Mouse (Mus musculus) kidney, embryonic 16.5 days (tissue): Measurements from ENCODE around the gene Mars. TPM values are rescaled to one million over a fixed set of nuclear protein-coding genes. Genes with fewer than 3 reads are reported as not detected.

Source experiments
- ATAC-seq: fragments of 200-750 bp; cut with Nextera tagmentation; 2 replicates; pipeline ENCODE4 v1.8.0; 2017; ENCODE audit warnings: moderate TSS enrichment; ENCODE audit not compliant: low FRiP score, low TSS enrichment
- H3K27ac ChIP-seq: fragments of 300-500 bp; sonication (generic); 2 replicates; pipeline ENCODE4 v1.5.1; 2014; ENCODE audit warnings: low read length
- H3K27me3 ChIP-seq: fragments of 300-500 bp; sonication (generic); 2 replicates; pipeline ENCODE4 v1.6.1; 2014; ENCODE audit warnings: low read length, control low read depth, mixed read lengths; ENCODE audit not compliant: insufficient read depth
- H3K36me3 ChIP-seq: fragments of 300-500 bp; sonication (generic); 2 replicates; pipeline ENCODE4 v1.6.1; 2014; ENCODE audit warnings: low read length, control low read depth, mixed read lengths; ENCODE audit not compliant: insufficient read depth
- H3K4me1 ChIP-seq: fragments of 300-500 bp; sonication (generic); 2 replicates; pipeline ENCODE4 v1.6.1; 2014; ENCODE audit warnings: low read length, control low read depth, mixed read lengths; ENCODE audit not compliant: insufficient read depth
- H3K4me2 ChIP-seq: fragments of 300-500 bp; sonication (generic); replicated peaks from 2 replicates; pipeline ENCODE4 v1.6.1; 2014; ENCODE audit warnings: low read depth, low read length
- H3K4me3 ChIP-seq: fragments of 300-500 bp; sonication (generic); 2 replicates; pipeline ENCODE4 v1.5.1; 2014; ENCODE audit warnings: mild to moderate bottlenecking, low read length
- H3K9ac ChIP-seq: fragments of 300-500 bp; sonication (generic); replicated peaks from 2 replicates; pipeline ENCODE4 v1.6.1; 2014; ENCODE audit warnings: low read length
- H3K9me3 ChIP-seq: fragments of 300-500 bp; sonication (generic); 2 replicates; pipeline ENCODE4 v1.6.1; 2016; ENCODE audit warnings: low read length, control low read depth
- WGBS: fragments of 180-500 bp; shearing (Covaris S2); extraction: QIAGEN DNeasy Blood & Tissue Kit; methylation state at CpG from one replicate; pipeline ENCODE4 v1.1.7; 2014; 5-methylcytosine and 5-hydroxymethylcytosine counted together
- polyA plus RNA-seq: library from polyadenylated mRNA; unstranded; fragments of >200 nt; fragmentation: Nextera tagmentation; extraction: Ambion mirVana; gene quantifications from 2 replicates; pipeline ENCODE4 v1.2.1, GENCODE M21; 2015

The Mars gene
- 115 and 123 TPM in 2 replicates for polyA plus RNA-seq

DNA sequence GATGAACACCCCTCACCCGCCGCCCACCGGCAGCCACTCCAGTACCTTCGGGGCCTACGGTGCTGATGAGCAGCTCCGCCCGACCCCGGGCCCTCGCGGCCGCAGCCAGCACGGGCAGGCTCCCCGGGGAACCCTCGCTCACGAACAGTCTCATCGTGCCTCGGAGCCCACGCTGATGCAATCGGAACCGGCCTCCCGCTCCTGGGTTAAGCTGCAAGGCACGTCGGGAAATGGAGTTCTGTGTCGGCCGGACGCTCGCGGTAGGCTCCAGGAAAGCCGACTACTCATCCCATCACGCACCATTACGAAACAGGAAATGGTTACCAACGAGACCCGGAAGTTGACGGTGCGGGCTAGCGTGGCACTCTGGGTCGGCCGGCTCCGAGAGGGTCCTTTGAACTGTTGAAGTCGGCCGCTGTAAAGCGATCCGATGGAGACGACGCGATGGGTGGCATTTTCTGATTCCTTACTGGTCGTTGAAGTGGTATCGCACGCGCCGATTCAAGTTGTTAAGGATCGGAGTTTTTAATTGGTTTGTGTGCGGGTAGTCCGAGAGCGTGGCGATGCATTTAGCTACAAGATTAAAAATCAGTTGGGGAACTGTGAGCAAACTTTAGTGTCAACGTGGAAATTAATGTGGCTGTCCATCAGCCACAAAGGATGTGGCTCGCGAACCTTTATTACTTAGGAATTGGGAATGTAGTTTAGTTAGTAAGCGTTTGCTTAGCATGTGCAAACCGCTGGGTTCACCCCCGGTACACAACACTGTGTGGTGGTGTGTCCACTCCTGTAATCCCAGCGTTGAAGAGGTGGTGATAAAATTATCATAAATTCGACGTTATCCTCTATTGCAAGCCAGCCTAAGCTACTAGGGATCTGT lies at the start of gene Mars:
Gene Mars (minus strand): TSS at position 311 of the 880 bp plus-strand sequence.
- peaks cover 26% of the 10 kb centered on the region for H3K36me3 ChIP-seq
- no peaks in the 10 kb centered on the region for H3K27me3 ChIP-seq
- H3K27ac ChIP-seq = peak within 1 kb of the TSS; percentile 70
- H3K9me3 ChIP-seq = no peaks in the 10 kb centered on the region
- H3K9ac ChIP-seq = peak within 1 kb of the TSS; percentile 87
- WGBS = under 1% methylated on average over 65 of the region's 65 CpGs
- peak; percentile 98 for ATAC-seq
- peaks cover 10% of the 10 kb centered on the region for H3K4me1 ChIP-seq
- H3K4me3 ChIP-seq = peak within 1 kb of the TSS; percentile 75
- peak within 1 kb of the TSS; percentile 70 for H3K4me2 ChIP-seq

DNA sequence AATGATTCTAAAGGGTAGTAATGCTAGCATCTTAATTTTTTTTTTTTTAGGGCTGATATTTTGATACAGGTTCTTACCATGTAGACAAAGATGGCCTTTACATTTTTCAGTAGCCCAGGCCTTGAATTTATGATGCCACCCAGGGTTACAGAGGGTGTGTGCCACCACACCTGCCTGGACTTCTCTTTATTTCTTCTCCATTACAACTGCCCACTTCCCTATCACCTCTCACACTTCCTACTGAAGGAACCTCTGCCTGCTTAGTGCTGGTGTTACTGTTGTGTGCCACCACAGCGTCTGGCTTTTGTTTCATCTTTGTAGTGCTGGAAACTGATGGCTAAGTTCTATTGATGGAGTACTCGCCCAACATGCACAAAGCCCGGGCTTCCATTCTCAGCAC lies 49.1 kb upstream of the Mars start:
- H3K9ac ChIP-seq = no peak overlapping the region
- H3K4me2 ChIP-seq = no peak overlapping the region
- no peaks in the 10 kb centered on the region for H3K4me1 ChIP-seq
- no peak overlapping the region for H3K27ac ChIP-seq
- H3K27me3 ChIP-seq = no peaks in the 10 kb centered on the region
- H3K36me3 ChIP-seq = no peaks in the 10 kb centered on the region
- H3K9me3 ChIP-seq = no peaks in the 10 kb centered on the region
- 83% methylated on average over 3 of the region's 3 CpGs for WGBS
- no peak overlapping the region for H3K4me3 ChIP-seq
- no peak for ATAC-seq

DNA sequence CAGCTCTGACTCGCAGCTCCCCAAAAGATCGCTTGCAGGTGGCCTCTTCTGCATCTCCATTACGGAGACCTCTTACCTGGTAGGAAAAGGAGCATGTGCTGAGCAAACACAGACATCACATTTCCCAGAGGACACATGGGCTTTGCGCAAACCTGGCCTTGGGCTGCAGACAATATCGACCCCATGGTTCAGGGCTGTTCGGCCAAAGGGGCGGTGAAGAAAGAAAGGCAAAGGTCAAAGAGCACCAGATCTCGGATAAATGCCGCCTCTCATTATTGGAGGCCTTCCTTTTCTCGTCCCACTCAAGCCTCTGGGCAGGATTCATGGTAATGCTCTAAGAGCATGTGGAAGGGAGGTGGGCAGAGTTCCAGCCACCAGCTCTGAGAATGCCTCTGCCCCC lies 43.8 kb upstream of the Mars start:
- Histone ChIP-seq H3K27ac (no peak overlapping the region), H3K36me3 (no peaks in the 10 kb centered on the region), H3K27me3 (no peaks in the 10 kb centered on the region), H3K4me1 (peaks cover 8% of the 10 kb centered on the region; the same call in 1 of the 2 replicates), H3K4me3 (no peak overlapping the region), H3K9me3 (no peaks in the 10 kb centered on the region), H3K9ac (no peak overlapping the region), H3K4me2 (no peak overlapping the region)
- no peak for ATAC-seq
- WGBS = 74% methylated on average over 10 of the region's 10 CpGs

DNA sequence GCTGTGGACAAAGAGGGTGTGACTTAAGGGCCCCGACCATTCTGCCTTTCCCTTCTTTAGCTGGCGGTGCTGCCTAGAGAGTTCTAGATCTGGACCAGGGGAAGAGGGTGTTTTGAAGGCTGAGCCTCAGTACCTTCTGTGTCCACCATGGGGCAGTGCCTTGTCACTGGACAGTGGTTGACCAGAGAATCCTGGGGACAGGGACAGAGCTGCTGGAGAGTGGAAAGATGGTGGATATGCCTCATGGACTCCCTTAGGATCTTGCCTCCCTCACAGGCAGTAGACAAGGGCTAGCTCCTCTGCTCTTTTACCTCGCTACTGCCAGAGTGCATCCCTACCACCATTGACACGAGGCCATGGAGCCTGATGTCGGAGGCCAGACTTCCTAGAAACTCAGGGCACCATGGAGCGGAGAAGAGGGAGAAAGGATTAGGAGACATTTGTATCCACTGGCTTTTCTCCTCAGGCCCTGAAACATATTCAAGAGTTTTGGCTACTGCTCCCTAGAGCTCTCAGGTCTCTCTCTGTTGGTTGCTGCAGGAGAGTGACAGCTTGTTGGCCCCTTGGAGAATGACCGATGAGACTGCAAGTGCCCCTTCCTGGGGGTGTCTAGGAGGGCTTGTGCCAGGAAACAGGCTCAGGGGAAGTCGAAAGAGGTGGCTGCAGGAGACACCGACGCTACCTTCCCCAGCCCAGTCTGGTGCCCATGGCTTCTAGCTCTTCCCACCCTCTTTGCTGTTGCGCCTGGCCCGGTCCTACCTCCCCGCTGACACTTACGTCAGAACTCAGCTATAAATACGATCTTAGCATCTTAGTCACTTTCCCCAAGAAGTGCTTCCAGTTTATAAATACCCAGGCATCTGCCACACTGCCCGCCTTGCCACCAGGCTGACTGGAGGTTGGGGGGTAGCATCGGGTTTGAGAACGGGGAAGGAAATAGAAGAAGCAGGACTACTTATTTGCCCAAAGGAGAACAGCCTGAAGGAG lies 42.6 kb upstream of the Mars start, which contains the start of gene Inhbe:
Gene Inhbe (minus strand): TSS at position 503 of the 987 bp plus-strand sequence.
- no peak within 1 kb of the TSS for H3K4me2 ChIP-seq
- H3K9ac ChIP-seq = no peak within 1 kb of the TSS
- 83% methylated on average over 18 of the region's 18 CpGs for WGBS
- no peak for ATAC-seq
- no peak within 1 kb of the TSS for H3K27ac ChIP-seq
- H3K36me3 ChIP-seq = no peaks in the 10 kb centered on the region
- peaks cover 8% of the 10 kb centered on the region; the same call in 1 of the 2 replicates for H3K4me1 ChIP-seq
- H3K9me3 ChIP-seq = no peaks in the 10 kb centered on the region
- no peaks in the 10 kb centered on the region for H3K27me3 ChIP-seq
- H3K4me3 ChIP-seq = no peak within 1 kb of the TSS

DNA sequence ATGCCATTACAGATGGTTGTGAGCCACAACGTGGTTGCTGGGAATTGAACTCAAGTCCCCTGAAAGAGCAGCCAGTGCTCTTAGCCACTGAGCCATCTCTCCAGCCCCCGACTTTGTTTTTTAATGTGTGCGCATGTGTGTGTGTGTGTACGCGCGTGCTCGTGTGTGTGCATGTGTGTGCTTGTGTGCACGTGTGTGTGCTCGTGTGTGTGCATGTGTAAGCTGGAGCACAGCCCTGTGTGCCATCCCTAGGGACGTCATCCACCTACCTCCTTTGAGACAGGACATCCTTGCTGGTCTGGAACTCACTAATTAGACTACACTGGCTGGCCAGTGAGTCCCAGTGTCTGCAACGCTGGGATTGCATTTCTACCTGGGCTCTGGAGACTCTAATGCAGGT lies 41.2 kb upstream of the Mars start:
- no peak overlapping the region for H3K9ac ChIP-seq
- H3K4me3 ChIP-seq = no peak overlapping the region
- H3K4me2 ChIP-seq = no peak overlapping the region
- H3K4me1 ChIP-seq = peaks cover 8% of the 10 kb centered on the region; the same call in 1 of the 2 replicates
- no peaks in the 10 kb centered on the region for H3K36me3 ChIP-seq
- ATAC-seq = no peak
- no peak overlapping the region for H3K27ac ChIP-seq
- no peaks in the 10 kb centered on the region for H3K27me3 ChIP-seq
- H3K9me3 ChIP-seq = no peaks in the 10 kb centered on the region
- 86% methylated on average over 11 of the region's 11 CpGs for WGBS

DNA sequence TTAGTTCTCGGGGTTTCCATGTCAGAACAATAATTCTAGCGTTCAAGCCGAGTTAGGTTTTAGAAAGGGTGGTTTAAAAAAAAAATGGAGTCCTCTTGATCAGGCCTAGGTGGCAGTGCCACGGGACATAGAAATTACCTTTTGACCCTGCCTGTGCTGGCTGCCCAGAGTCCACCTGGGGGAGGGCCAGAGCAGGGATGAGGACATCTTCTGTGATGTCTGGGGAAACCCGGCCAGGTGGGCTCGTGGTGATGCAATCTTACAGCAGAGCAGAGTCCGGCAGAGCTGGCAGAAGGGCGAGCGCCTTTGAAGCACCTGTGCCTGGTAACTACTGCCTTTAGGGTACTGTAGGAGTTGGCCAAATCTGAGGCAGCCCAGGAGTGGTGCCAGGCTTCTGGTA lies 40.6 kb upstream of the Mars start:
- H3K36me3 ChIP-seq = no peaks in the 10 kb centered on the region
- H3K4me3 ChIP-seq = no peak overlapping the region
- no peak overlapping the region for H3K4me2 ChIP-seq
- no peak overlapping the region for H3K27ac ChIP-seq
- H3K4me1 ChIP-seq = peaks cover 8% of the 10 kb centered on the region; the same call in 1 of the 2 replicates
- no peaks in the 10 kb centered on the region for H3K9me3 ChIP-seq
- ATAC-seq = no peak
- no peaks in the 10 kb centered on the region for H3K27me3 ChIP-seq
- 76% methylated on average over 9 of the region's 9 CpGs for WGBS
- no peak overlapping the region for H3K9ac ChIP-seq

DNA sequence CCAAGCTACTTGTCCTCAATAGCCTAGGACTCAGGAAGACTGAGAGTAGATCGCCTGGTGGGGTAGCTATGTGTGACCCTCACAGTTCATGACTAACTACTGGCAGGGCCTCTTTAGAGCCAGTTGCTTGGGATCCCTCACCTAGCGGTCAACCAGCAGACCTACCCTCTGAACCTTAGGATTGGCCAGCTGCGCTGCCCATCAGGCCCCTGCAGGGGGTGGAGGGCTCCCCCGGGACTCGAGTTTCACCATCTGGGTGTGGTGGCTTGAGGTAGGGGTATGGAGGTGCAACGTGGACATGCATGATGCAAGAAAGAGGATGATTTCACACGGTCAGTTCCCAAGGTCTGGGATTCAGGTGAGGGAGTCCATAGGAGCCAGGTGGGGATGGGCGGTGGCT lies 40.1 kb upstream of the Mars start:
- 63% methylated on average over 8 of the region's 8 CpGs for WGBS
- Histone ChIP-seq H3K4me2 (no peak overlapping the region), H3K36me3 (no peaks in the 10 kb centered on the region), H3K27ac (no peak overlapping the region), H3K9me3 (no peaks in the 10 kb centered on the region), H3K27me3 (no peaks in the 10 kb centered on the region), H3K4me3 (no peak overlapping the region), H3K9ac (no peak overlapping the region), H3K4me1 (peaks cover 8% of the 10 kb centered on the region; the same call in 1 of the 2 replicates)
- no peak for ATAC-seq

DNA sequence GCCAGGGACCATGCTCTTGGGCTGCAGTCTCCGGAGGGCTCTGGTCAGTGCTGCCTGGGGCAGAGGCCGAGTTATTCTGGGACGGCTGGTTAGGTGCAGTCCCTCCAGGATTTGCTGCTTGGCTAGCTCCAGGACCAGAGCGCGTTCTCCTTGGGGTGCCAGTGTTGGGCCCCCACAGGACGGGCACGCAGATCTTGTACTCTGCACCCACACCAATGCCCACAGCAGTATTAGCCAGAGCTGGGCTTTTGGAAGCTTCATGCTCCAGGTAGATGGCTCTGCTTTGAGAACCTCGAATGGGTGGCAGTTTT lies 39.7 kb upstream of the Mars start:
- peak overlapping the region; percentile 54 for H3K4me2 ChIP-seq
- no peaks in the 10 kb centered on the region for H3K27me3 ChIP-seq
- no peaks in the 10 kb centered on the region for H3K36me3 ChIP-seq
- no peak for ATAC-seq
- 80% methylated on average over 8 of the region's 8 CpGs for WGBS
- H3K4me1 ChIP-seq = peaks cover 8% of the 10 kb centered on the region; the same call in 1 of the 2 replicates
- H3K9me3 ChIP-seq = no peaks in the 10 kb centered on the region
- H3K4me3 ChIP-seq = no peak overlapping the region
- no peak overlapping the region for H3K27ac ChIP-seq
- no peak overlapping the region for H3K9ac ChIP-seq

DNA sequence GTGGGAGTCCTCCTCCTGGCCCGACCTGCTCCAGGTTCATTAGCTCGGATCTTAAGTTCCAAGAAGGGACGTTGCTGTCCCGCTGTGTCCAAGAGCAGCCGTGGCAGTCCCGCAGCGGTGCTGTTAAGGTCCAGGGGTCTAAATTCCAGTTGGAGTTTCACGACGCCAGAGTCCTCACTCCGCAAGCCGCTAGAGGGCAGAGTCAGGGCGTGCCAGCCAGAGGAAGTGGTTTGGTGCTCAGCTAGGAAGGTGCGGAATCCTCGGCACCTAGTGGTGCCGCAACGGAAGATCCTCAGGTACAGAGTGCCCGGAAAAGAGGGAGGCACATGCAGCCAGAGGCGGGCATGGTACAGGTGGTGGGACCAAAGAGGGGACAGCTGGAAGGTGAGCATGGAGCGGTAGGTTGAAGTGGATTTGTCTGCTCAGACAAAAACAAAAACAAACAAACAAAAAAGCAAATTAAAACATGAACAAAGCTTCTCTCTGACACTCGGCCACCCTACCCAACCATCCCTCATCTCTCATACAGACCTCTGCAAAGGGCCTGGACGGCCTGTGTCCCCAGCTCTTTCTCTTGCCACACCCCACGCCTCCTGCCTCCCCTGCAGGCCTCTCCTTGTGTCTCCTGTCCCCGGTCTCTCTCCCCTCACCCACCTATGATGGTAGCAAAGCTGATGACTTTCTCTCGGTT lies 39.2 kb upstream of the Mars start:
- Histone ChIP-seq H3K4me1 (peaks cover 8% of the 10 kb centered on the region; the same call in 1 of the 2 replicates), H3K9ac (peak overlapping the region; percentile 62), H3K36me3 (no peaks in the 10 kb centered on the region), H3K27me3 (no peaks in the 10 kb centered on the region), H3K9me3 (no peaks in the 10 kb centered on the region), H3K4me3 (peak overlapping the region; percentile 38), H3K4me2 (peak overlapping the region; percentile 54), H3K27ac (no peak overlapping the region)
- ATAC-seq = peak; percentile 81
- 11% methylated on average over 24 of the region's 24 CpGs for WGBS
